Mouse (Mus musculus) CH12.LX (cell line): ENCODE data around the gene Stpg4. TPM values are rescaled to one million over a fixed set of nuclear protein-coding genes. Genes with fewer than 3 reads are reported as not detected.

ENCODE experiments used
- DNase-seq: peaks from one replicate; pipeline ENCODE4 v3.0.0-alpha.2; 2013; ENCODE audit errors: extremely low read depth
- H3K27ac ChIP-seq: 2 replicates; pipeline ENCODE4 v1.5.1; 2012; ENCODE audit warnings: low read depth, mild to moderate bottlenecking, control low read depth, moderate library complexity; ENCODE audit not compliant: insufficient read depth
- H3K27me3 ChIP-seq: replicated peaks from 2 replicates; pipeline ENCODE3; 2012; ENCODE audit warnings: inconsistent platforms
- H3K36me3 ChIP-seq, 2 experiments: replicated peaks in 1 of 2; 2 replicates each; pipeline versions ENCODE3 to v1.6.1; 2012; ENCODE audit warnings: inconsistent platforms in 1 of 2, low read length in 1 of 2, mild to moderate bottlenecking in 1 of 2, mixed read lengths in 1 of 2, moderate library complexity in 1 of 2; ENCODE audit not compliant: control insufficient read depth in 1 of 2, insufficient read depth in 1 of 2
- H3K4me1 ChIP-seq, 2 experiments: 2 replicates each; pipeline ENCODE4 v1.6.1; 2012; ENCODE audit warnings: inconsistent platforms in 1 of 2, moderate library complexity in 1 of 2; ENCODE audit not compliant: insufficient read depth in 2 of 2, control insufficient read depth in 1 of 2
- H3K4me2 ChIP-seq: 2 replicates; pipeline ENCODE4 v1.6.1; 2012; ENCODE audit warnings: low read depth, mild to moderate bottlenecking, control low read depth; ENCODE audit not compliant: poor library complexity, insufficient read depth, severe bottlenecking
- H3K4me3 ChIP-seq, 3 experiments: fragments of 150-350 bp in 1 of 3; sonication (generic) in 1 of 3; replicated peaks in 1 of 3; 2 replicates each; pipeline versions ENCODE3 to v1.5.1; 2011 to 2012; ENCODE audit warnings: low read depth in 2 of 3, low read length in 2 of 3, mild to moderate bottlenecking in 2 of 3, moderate library complexity in 2 of 3, control low read depth in 1 of 3, improper control_type of control experiment in 1 of 3, inconsistent platforms in 1 of 3, mixed read lengths in 1 of 3; ENCODE audit not compliant: poor library complexity in 1 of 3
- H3K79me2 ChIP-seq: replicated peaks from 2 replicates; pipeline ENCODE4 v1.6.1; 2012; ENCODE audit warnings: mild to moderate bottlenecking, moderate library complexity; ENCODE audit not compliant: control insufficient read depth, poor library complexity, insufficient read depth, severe bottlenecking; ENCODE audit errors: extremely low read depth
- H3K9ac ChIP-seq: 2 replicates; pipeline ENCODE4 v1.6.1; 2012; ENCODE audit warnings: low read depth, mild to moderate bottlenecking, control low read depth, moderate library complexity; ENCODE audit not compliant: insufficient read depth
- H3K9me3 ChIP-seq: replicated peaks from 2 replicates; pipeline ENCODE3; 2012; ENCODE audit warnings: low read length, inconsistent platforms, mixed read lengths
- BHLHE40 ChIP-seq: IDR thresholded peaks from 2 replicates; pipeline ENCODE4 v1.6.1; 2011; ENCODE audit warnings: mild to moderate bottlenecking, low read depth, low read length, improper control_type of control experiment
- CHD2 ChIP-seq: IDR thresholded peaks from 2 replicates; pipeline ENCODE4 v1.6.1; 2011; ENCODE audit warnings: low read length, improper control_type of control experiment
- EP300 ChIP-seq: IDR thresholded peaks from 2 replicates; pipeline ENCODE4 v1.6.1; 2011; ENCODE audit warnings: low read length, improper control_type of control experiment
- JUND ChIP-seq: conservative IDR thresholded peaks from 2 replicates; pipeline ENCODE4 v1.6.1; 2011; ENCODE audit warnings: low read depth, low read length, improper control_type of control experiment
- KAT2A ChIP-seq: IDR thresholded peaks from 2 replicates; pipeline ENCODE4 v1.6.1; 2012; ENCODE audit warnings: low read length, improper control_type of control experiment, inconsistent platforms; ENCODE audit not compliant: insufficient replicate concordance
- MAX ChIP-seq: IDR thresholded peaks from 2 replicates; pipeline ENCODE4 v1.6.1; 2011; ENCODE audit warnings: low read length, improper control_type of control experiment
- MXI1 ChIP-seq: IDR thresholded peaks from 2 replicates; pipeline ENCODE4 v1.6.1; 2011; ENCODE audit warnings: mild to moderate bottlenecking, low read depth, low read length, improper control_type of control experiment
- NELFE ChIP-seq: IDR thresholded peaks from 2 replicates; pipeline ENCODE4 v1.6.1; 2011; ENCODE audit warnings: low read depth, low read length, improper control_type of control experiment
- NRF1 ChIP-seq: IDR thresholded peaks from 2 replicates; pipeline ENCODE4 v1.6.1; 2014; ENCODE audit warnings: low read depth, mild to moderate bottlenecking, inconsistent platforms, low read length, improper control_type of control experiment, moderate library complexity
- POLR2AphosphoS2 ChIP-seq: IDR thresholded peaks from 2 replicates; pipeline ENCODE4 v1.6.1; 2011; ENCODE audit warnings: low read depth, low read length, improper control_type of control experiment
- RAD21 ChIP-seq: IDR thresholded peaks from 2 replicates; pipeline ENCODE4 v1.6.1; 2011; ENCODE audit warnings: low read depth, mild to moderate bottlenecking, low read length, improper control_type of control experiment, moderate library complexity
- RCOR1 ChIP-seq: conservative IDR thresholded peaks from 2 replicates; pipeline ENCODE4 v1.6.1; 2012; ENCODE audit warnings: low read depth, mild to moderate bottlenecking, inconsistent platforms, low read length, improper control_type of control experiment
- SIN3A ChIP-seq: IDR thresholded peaks from 2 replicates; pipeline ENCODE4 v1.6.1; 2012; ENCODE audit warnings: low read length, improper control_type of control experiment, inconsistent platforms
- TBP ChIP-seq: conservative IDR thresholded peaks from 2 replicates; pipeline ENCODE4 v1.6.1; 2011; ENCODE audit warnings: low read depth, low read length, improper control_type of control experiment
- UBTF ChIP-seq: IDR thresholded peaks from 2 replicates; pipeline ENCODE4 v1.6.1; 2012; ENCODE audit warnings: low read depth, mild to moderate bottlenecking, inconsistent platforms, low read length, improper control_type of control experiment, moderate library complexity
- USF1 ChIP-seq: IDR thresholded peaks from 2 replicates; pipeline ENCODE4 v1.6.1; 2014; ENCODE audit warnings: low read depth, mild to moderate bottlenecking, inconsistent platforms, low read length, improper control_type of control experiment
- ZNF384 ChIP-seq: IDR thresholded peaks from 2 replicates; pipeline ENCODE4 v1.6.1; 2012; ENCODE audit warnings: low read depth, low read length, improper control_type of control experiment, inconsistent platforms
- dilution Hi-C: fragments of 300-500 bp; cut with MboI; formaldehyde crosslinking; loops from 2 replicates; pipeline ENCODE4 v1.14.3; 2020; ENCODE audit warnings: low sequenced_read_pairs; ENCODE audit not compliant: extremely low pct_unique_long_range_greater_than_20kb, extremely low pct_ligation_motif_present
- in situ Hi-C: fragments of 300-500 bp; cut with MboI; formaldehyde crosslinking; loops from 3 replicates; pipeline ENCODE4 v1.14.3; 2019; ENCODE audit warnings: low sequenced_read_pairs, low pct_ligation_motif_present, low pct_unique_long_range_greater_than_20kb, mixed read lengths
- polyA plus RNA-seq: library from polyadenylated mRNA; unstranded; fragments of >175 nt; gene quantifications from 2 replicates; pipeline ENCODE4 v1.2.1, GENCODE M21; 2012; ENCODE audit warnings: low read depth; ENCODE audit not compliant: insufficient read length
- total RNA-seq, 2 experiments: library from RNA; depleted of rRNA; stranded (reverse); fragments of 300-350 nt in 1 of 2; fragments of >200 nt in 1 of 2; gene quantifications; 2 replicates each; pipeline ENCODE4 v1.2.3; 2012 to 2014

The Stpg4 gene
- total and polyA plus RNA-seq, 3 experiments, result not detected

- no peak overlapping the region for H3K4me3 ChIP-seq
- H3K27ac ChIP-seq, result no peak overlapping the region
- peaks cover 0 to 26% of the 10 kb centered on the region in 2 experiments; a peak in 2 of 4 replicates for H3K4me1 ChIP-seq
- H3K27me3 ChIP-seq, result no peaks in the 10 kb centered on the region
- no peak overlapping the region for H3K4me2 ChIP-seq
- TF ChIP-seq EP300, result no peak
- no peak for TF ChIP-seq MAX
- TF ChIP-seq ZNF384, result no peak
- H3K79me2 ChIP-seq, result no peaks in the 10 kb centered on the region
- dilution Hi-C loops, result no loop called here
- H3K9me3 ChIP-seq, result peaks cover 4% of the 10 kb centered on the region
- peaks cover 0 to 46% of the 10 kb centered on the region in 2 experiments for H3K36me3 ChIP-seq
- DNase-seq, result no peak
- no peak overlapping the region for H3K9ac ChIP-seq
- in situ Hi-C loops, result no loop called here
These were observed 66.4 kb downstream of the Stpg4 start for GRCm38 (mm10) chr17:87361132-87361531.

- Histone ChIP-seq H3K4me1 (peaks cover 5 to 35% of the 10 kb centered on the region in 2 experiments; a peak in 3 of 4 replicates), H3K27me3 (no peaks in the 10 kb centered on the region), H3K9me3 (no peaks in the 10 kb centered on the region), H3K9ac (no peak overlapping the region), H3K27ac (no peak overlapping the region), H3K79me2 (no peaks in the 10 kb centered on the region), H3K4me3 (no peak overlapping the region), H3K36me3 (peaks cover 0 to 23% of the 10 kb centered on the region in 2 experiments), H3K4me2 (no peak overlapping the region)
- no peak for DNase-seq
- dilution Hi-C loops (no loop called here), in situ Hi-C loops (no loop called here)
- no peak for TF ChIP-seq USF1
- TF ChIP-seq TBP, result no peak
- TF ChIP-seq CHD2, result no peak
- TF ChIP-seq RAD21, result no peak
- TF ChIP-seq NELFE, result no peak
- no peak for TF ChIP-seq SIN3A
- TF ChIP-seq JUND, result no peak
- TF ChIP-seq BHLHE40, result no peak
- TF ChIP-seq KAT2A, result no peak
- no peak for TF ChIP-seq POLR2AphosphoS2
- TF ChIP-seq NRF1, result no peak
- no peak for TF ChIP-seq MXI1
- no peak for TF ChIP-seq UBTF
- no peak for TF ChIP-seq ZNF384
- TF ChIP-seq RCOR1, result no peak
- TF ChIP-seq, all 38 proteins: peak for 0
These were observed 70.0 kb downstream of the Stpg4 start for GRCm38 (mm10) chr17:87357506-87357905.
